Mouse (Mus musculus) gastrocnemius, postnatal 36 days (tissue): ENCODE data around the gene H2afz. TPM values are rescaled to one million over a fixed set of nuclear protein-coding genes. Genes with fewer than 3 reads are reported as not detected.

Source experiments
- DNase-seq, 2 experiments: peaks; one replicate each; pipeline ENCODE4 v3.0.0; 2022
- intact Hi-C: fragments of 180-260 bp; cut with DNase I; formaldehyde crosslinking; loops from one replicate; pipeline ENCODE4 v1.15.1; 2025
- total RNA-seq, 2 experiments: library from RNA; stranded (reverse); gene quantifications; 2 replicates each; pipeline ENCODE4 v1.2.3; 2021

H2afz gene
- total RNA-seq, 2 experiments from 2014 or later, result 65.6 to 74.7 TPM

- intact Hi-C loops, result no loop called here
- no peak for DNase-seq
These were observed 2.9 kb upstream of the H2afz start for GRCm38 (mm10) chr3:137861436-137861835.

- intact Hi-C loops, result no loop called here
- DNase-seq, result no peak
These were observed 1.7 kb upstream of the H2afz start for GRCm38 (mm10) chr3:137862600-137862999.

GRCm38 (mm10) chr3:137863330-137864123 lies 760 bp upstream of the H2afz start:
- intact Hi-C loops, result loop anchor here (2.0 kb wide), 1 partner anchor 281 kb away; the partner anchor contains the start of gene Mttp

GRCm38 (mm10) chr3:137864988-137865982 lies 998 bp downstream of the H2afz start:
- peak; percentile 69 to 85 for DNase-seq
- intact Hi-C loops, result loop anchor here (2.0 to 5.0 kb wide), 4 partner anchors 52 to 577 kb away; partner anchors contain the start of genes 1110002E22Rik, Adh5, Gm5105 and Lamtor3

More at GRCm38 (mm10) chr3:137863330-137864123, 760 bp upstream of the H2afz start:
- DNase-seq, result no peak

- intact Hi-C loops, result loop anchor here (5.0 kb wide), 3 partner anchors 50 to 575 kb away; partner anchors contain the start of genes 1110002E22Rik, Adh5, Gm5105 and Lamtor3
- DNase-seq, result no peak
These were observed 2.8 kb downstream of the H2afz start for GRCm38 (mm10) chr3:137867133-137867436.

- intact Hi-C loops, result loop anchor here (5.0 kb wide), 3 partner anchors 50 to 575 kb away; partner anchors contain the start of genes 1110002E22Rik, Adh5, Gm5105 and Lamtor3
- peak; percentile 48 to 56 for DNase-seq
These were observed 3.3 kb downstream of the H2afz start, which contains the start of gene Dnajb14 for GRCm38 (mm10) chr3:137867437-137868093. Gene Dnajb14 (plus strand): TSS chr3:137867675.

- intact Hi-C loops, result loop anchor here (5.0 kb wide), 3 partner anchors 49 to 574 kb away; partner anchors contain the start of genes 1110002E22Rik, Adh5, Gm5105 and Lamtor3
- DNase-seq, result no peak
These were observed 4.0 kb downstream of the H2afz start for GRCm38 (mm10) chr3:137868094-137868913.

GRCm38 (mm10) chr3:137869395-137869794 lies 5.1 kb downstream of the H2afz start:
- intact Hi-C loops, result loop anchor here (5.0 kb wide), 3 partner anchors 48 to 573 kb away; partner anchors contain the start of genes 1110002E22Rik, Adh5, Gm5105 and Lamtor3
- no peak for DNase-seq

- intact Hi-C loops, result no loop called here
- no peak for DNase-seq
These were observed 15.0 kb downstream of the H2afz start for GRCm38 (mm10) chr3:137879313-137879712.

- intact Hi-C loops, result no loop called here
- no peak for DNase-seq
These were observed 15.9 kb downstream of the H2afz start for GRCm38 (mm10) chr3:137880109-137880748.

- DNase-seq, result no peak
- intact Hi-C loops, result no loop called here
These were observed 16.8 kb downstream of the H2afz start for GRCm38 (mm10) chr3:137881093-137881492.

- no peak for DNase-seq
- intact Hi-C loops, result no loop called here
These were observed 23.7 kb downstream of the H2afz start for GRCm38 (mm10) chr3:137887961-137888360.

- no peak for DNase-seq
- intact Hi-C loops, result no loop called here
These were observed 26.8 kb downstream of the H2afz start for GRCm38 (mm10) chr3:137891089-137891488.

- no peak for DNase-seq
- intact Hi-C loops, result no loop called here
These were observed 27.8 kb downstream of the H2afz start for GRCm38 (mm10) chr3:137892118-137892517.

- DNase-seq, result no peak
- intact Hi-C loops, result no loop called here
These were observed 29.5 kb downstream of the H2afz start for GRCm38 (mm10) chr3:137893789-137894188.

GRCm38 (mm10) chr3:137895196-137895595 lies 30.9 kb downstream of the H2afz start:
- no peak for DNase-seq
- intact Hi-C loops, result no loop called here

GRCm38 (mm10) chr3:137896386-137896785 lies 32.1 kb downstream of the H2afz start:
- no peak for DNase-seq
- intact Hi-C loops, result no loop called here

- no peak for DNase-seq
These were observed 32.6 kb downstream of the H2afz start for GRCm38 (mm10) chr3:137896867-137897266.

GRCm38 (mm10) chr3:137897685-137898084 lies 33.4 kb downstream of the H2afz start:
- intact Hi-C loops, result no loop called here
- DNase-seq, result no peak

More at GRCm38 (mm10) chr3:137896867-137897266, 32.6 kb downstream of the H2afz start:
- intact Hi-C loops, result no loop called here
